Mouse (Mus musculus) midbrain, embryonic 16.5 days (tissue): ENCODE measurements around the gene Eif2ak3. TPM values are rescaled to one million over a fixed set of nuclear protein-coding genes. Genes with fewer than 3 reads are reported as not detected.

ENCODE experiments used
- ATAC-seq: fragments of 200-750 bp; cut with Nextera tagmentation; 2 replicates; pipeline ENCODE4 v1.8.0; 2017; ENCODE audit warnings: moderate TSS enrichment
- H3K27ac ChIP-seq: fragments of 300-500 bp; sonication (generic); 2 replicates; pipeline ENCODE4 v1.5.1; 2014; ENCODE audit warnings: mild to moderate bottlenecking, low read length, mixed read lengths
- H3K27me3 ChIP-seq: fragments of 300-500 bp; sonication (generic); 2 replicates; pipeline ENCODE4 v1.6.1; 2014; ENCODE audit warnings: low read depth, low read length, mixed read lengths; ENCODE audit not compliant: control insufficient read depth, insufficient read depth
- H3K36me3 ChIP-seq: fragments of 300-500 bp; sonication (generic); 2 replicates; pipeline ENCODE4 v1.6.1; 2014; ENCODE audit warnings: mild to moderate bottlenecking, low read length, moderate library complexity, mixed read lengths; ENCODE audit not compliant: control insufficient read depth, insufficient read depth
- H3K4me1 ChIP-seq: fragments of 300-500 bp; sonication (generic); 2 replicates; pipeline ENCODE4 v1.6.1; 2014; ENCODE audit warnings: mild to moderate bottlenecking, low read length, mixed read lengths; ENCODE audit not compliant: control insufficient read depth, insufficient read depth
- H3K4me2 ChIP-seq: fragments of 300-500 bp; sonication (generic); 2 replicates; pipeline ENCODE4 v1.6.1; 2014; ENCODE audit warnings: mild to moderate bottlenecking, low read length, mixed read lengths
- H3K4me3 ChIP-seq: fragments of 300-500 bp; sonication (generic); 2 replicates; pipeline ENCODE4 v1.5.1; 2014; ENCODE audit warnings: low read depth, mild to moderate bottlenecking, low read length, moderate library complexity, mixed read lengths
- H3K9ac ChIP-seq: fragments of 300-500 bp; sonication (generic); 2 replicates; pipeline ENCODE4 v1.6.1; 2014; ENCODE audit warnings: low read depth, low read length, mixed read lengths
- H3K9me3 ChIP-seq: fragments of 300-500 bp; sonication (generic); replicated peaks from 2 replicates; pipeline ENCODE4 v1.6.1; 2014; ENCODE audit warnings: mild to moderate bottlenecking, low read length, mixed read lengths; ENCODE audit not compliant: control insufficient read depth, poor library complexity, severe bottlenecking
- WGBS: fragments of 180-500 bp; shearing (Covaris S2); extraction: QIAGEN DNeasy Blood & Tissue Kit; methylation state at CpG from one replicate; pipeline ENCODE4 v1.1.7; 2014; 5-methylcytosine and 5-hydroxymethylcytosine counted together
- polyA plus RNA-seq: library from polyadenylated mRNA; unstranded; fragments of >200 nt; fragmentation: Nextera tagmentation; extraction: Ambion mirVana; gene quantifications from 2 replicates; pipeline ENCODE4 v1.2.1, GENCODE M21; 2015

The Eif2ak3 gene
- polyA plus RNA-seq, 1 experiment from 2014 or later: 12.5 TPM

- Histone ChIP-seq H3K4me2 (peak overlapping the region; percentile 77), H3K4me3 (peak overlapping the region; percentile 55), H3K27ac (peak overlapping the region; percentile 56), H3K9me3 (no peaks in the 10 kb centered on the region), H3K36me3 (no peaks in the 10 kb centered on the region), H3K9ac (peak overlapping the region; percentile 59), H3K27me3 (no peaks in the 10 kb centered on the region; the same call in 1 of the 2 replicates), H3K4me1 (no peaks in the 10 kb centered on the region)
- ATAC-seq: peak; percentile 95
- WGBS: 5% methylated on average over 23 of the region's 23 CpGs
Measured at GRCm38 (mm10) chr6:70824085-70824986, 20.0 kb upstream of the Eif2ak3 start.

- 51% methylated on average over 4 of the region's 4 CpGs for WGBS
- H3K4me1 ChIP-seq: no peaks in the 10 kb centered on the region
- H3K4me3 ChIP-seq: peak overlapping the region; percentile 55
- H3K27me3 ChIP-seq: no peaks in the 10 kb centered on the region; the same call in 1 of the 2 replicates
- H3K9me3 ChIP-seq: no peaks in the 10 kb centered on the region
- ATAC-seq: peak; percentile 38
- H3K9ac ChIP-seq: peak overlapping the region; percentile 59; the same call in 1 of the 2 replicates
- peak overlapping the region; percentile 56 for H3K27ac ChIP-seq
- peak overlapping the region; percentile 77 for H3K4me2 ChIP-seq
- H3K36me3 ChIP-seq: no peaks in the 10 kb centered on the region
Measured at GRCm38 (mm10) chr6:70824987-70825337, 19.4 kb upstream of the Eif2ak3 start.

- Histone ChIP-seq H3K9ac (no peak overlapping the region), H3K9me3 (no peaks in the 10 kb centered on the region), H3K27me3 (no peaks in the 10 kb centered on the region), H3K4me2 (no peak overlapping the region), H3K4me3 (no peak overlapping the region), H3K36me3 (no peaks in the 10 kb centered on the region), H3K4me1 (no peaks in the 10 kb centered on the region), H3K27ac (no peak overlapping the region)
- 59% methylated on average over 2 of the region's 2 CpGs for WGBS
- no peak for ATAC-seq
Measured at GRCm38 (mm10) chr6:70829451-70829850, 14.9 kb upstream of the Eif2ak3 start.

- Histone ChIP-seq H3K27me3 (no peaks in the 10 kb centered on the region), H3K27ac (no peak overlapping the region), H3K4me2 (no peak overlapping the region), H3K9me3 (no peaks in the 10 kb centered on the region), H3K9ac (no peak overlapping the region), H3K4me1 (no peaks in the 10 kb centered on the region), H3K4me3 (no peak overlapping the region), H3K36me3 (no peaks in the 10 kb centered on the region)
- ATAC-seq: no peak
- 87% methylated on average over 3 of the region's 3 CpGs for WGBS
Measured at GRCm38 (mm10) chr6:70830552-70830951, 13.8 kb upstream of the Eif2ak3 start.

DNA sequence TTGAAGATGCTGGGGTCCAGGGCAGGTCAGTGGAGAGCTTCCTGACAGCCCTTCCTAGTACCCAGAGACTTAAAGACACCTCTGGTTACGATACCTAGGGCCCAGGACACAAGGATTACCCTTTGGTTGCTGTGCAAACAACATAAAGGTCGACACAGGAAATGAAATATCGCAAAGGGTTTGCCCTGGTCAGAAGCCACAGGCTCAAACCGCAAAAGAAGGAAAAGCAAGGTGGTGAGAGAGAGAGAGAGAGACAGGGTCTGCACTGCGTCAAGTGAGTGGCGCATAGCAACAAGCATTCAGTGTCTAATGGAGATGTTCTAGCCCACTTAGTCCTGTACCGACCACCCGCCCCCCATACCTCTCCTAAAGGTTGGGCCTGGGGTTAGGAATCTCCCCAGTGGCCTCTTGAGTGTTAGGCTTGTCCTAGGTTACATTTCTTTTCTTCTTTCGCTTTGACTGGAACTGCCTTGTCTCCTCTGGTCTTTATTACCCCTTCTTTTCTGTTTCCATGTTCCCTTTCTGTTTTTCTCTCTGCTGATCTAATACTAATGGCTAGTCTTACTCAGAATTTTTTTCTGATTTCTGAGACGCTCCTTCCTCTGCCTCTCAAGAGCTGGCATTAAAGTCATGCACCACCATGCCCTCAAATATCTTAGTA, 13.0 kb upstream of the Eif2ak3 start:
- no peak for ATAC-seq
- Histone ChIP-seq H3K27me3 (no peaks in the 10 kb centered on the region), H3K27ac (no peak overlapping the region), H3K4me1 (no peaks in the 10 kb centered on the region), H3K9ac (no peak overlapping the region), H3K9me3 (no peaks in the 10 kb centered on the region), H3K36me3 (no peaks in the 10 kb centered on the region), H3K4me2 (no peak overlapping the region), H3K4me3 (no peak overlapping the region)
- WGBS: 82% methylated on average over 10 of the region's 10 CpGs

GRCm38 (mm10) chr6:70837297-70837696, 7.0 kb upstream of the Eif2ak3 start:
- no peaks in the 10 kb centered on the region for H3K27me3 ChIP-seq
- H3K4me2 ChIP-seq: no peak overlapping the region
- WGBS: 83% methylated on average over 2 of the region's 2 CpGs
- H3K9me3 ChIP-seq: no peaks in the 10 kb centered on the region
- H3K27ac ChIP-seq: no peak overlapping the region
- H3K9ac ChIP-seq: no peak overlapping the region
- no peak for ATAC-seq
- H3K36me3 ChIP-seq: no peaks in the 10 kb centered on the region
- H3K4me1 ChIP-seq: no peaks in the 10 kb centered on the region
- H3K4me3 ChIP-seq: no peak overlapping the region

DNA sequence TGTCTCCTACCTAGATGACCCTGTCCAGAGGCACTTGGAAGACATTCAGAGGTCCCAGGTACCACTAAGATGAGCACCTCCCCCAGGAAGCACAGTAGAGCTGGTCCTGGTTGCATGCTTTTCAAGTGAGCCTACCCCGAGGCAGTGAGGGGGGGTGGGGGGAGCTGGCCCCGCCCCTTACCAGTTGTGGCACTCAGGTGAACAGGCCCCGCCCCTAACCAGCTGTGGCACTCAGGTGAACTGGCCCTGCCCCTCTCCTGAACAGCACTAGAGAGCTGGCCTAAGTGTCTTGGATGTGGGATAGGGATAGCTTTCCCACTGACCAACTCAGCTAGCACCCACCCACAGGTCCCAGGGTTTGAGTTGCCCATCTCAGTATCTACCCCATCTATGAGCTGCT, 5.8 kb upstream of the Eif2ak3 start:
- 57% methylated on average over 3 of the region's 3 CpGs for WGBS
- H3K27me3 ChIP-seq: no peaks in the 10 kb centered on the region
- H3K9ac ChIP-seq: no peak overlapping the region
- ATAC-seq: no peak
- no peak overlapping the region for H3K27ac ChIP-seq
- no peak overlapping the region for H3K4me3 ChIP-seq
- no peak overlapping the region for H3K4me2 ChIP-seq
- no peaks in the 10 kb centered on the region for H3K9me3 ChIP-seq
- no peaks in the 10 kb centered on the region for H3K36me3 ChIP-seq
- no peaks in the 10 kb centered on the region for H3K4me1 ChIP-seq

DNA sequence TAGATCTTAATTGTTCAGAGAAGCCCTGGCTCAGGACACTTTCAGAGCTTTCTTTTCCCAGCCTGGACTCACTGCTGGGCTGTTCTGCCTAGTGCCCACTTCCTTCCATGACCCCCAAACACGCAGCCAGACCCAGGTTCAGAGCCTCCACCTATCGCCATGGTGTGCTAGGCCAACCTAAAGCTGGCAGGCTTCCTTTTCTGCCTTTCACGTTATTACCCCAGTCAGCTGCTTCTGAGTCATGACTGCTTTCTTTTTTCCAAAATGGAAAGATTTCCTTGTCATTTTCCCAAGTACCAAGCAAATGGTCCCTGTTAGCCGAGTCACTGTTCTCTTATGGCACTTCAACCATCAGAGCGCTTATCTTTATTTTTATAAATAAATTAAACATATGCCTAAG, 4.0 kb upstream of the Eif2ak3 start:
- WGBS: 73% methylated on average over 5 of the region's 5 CpGs

DNA sequence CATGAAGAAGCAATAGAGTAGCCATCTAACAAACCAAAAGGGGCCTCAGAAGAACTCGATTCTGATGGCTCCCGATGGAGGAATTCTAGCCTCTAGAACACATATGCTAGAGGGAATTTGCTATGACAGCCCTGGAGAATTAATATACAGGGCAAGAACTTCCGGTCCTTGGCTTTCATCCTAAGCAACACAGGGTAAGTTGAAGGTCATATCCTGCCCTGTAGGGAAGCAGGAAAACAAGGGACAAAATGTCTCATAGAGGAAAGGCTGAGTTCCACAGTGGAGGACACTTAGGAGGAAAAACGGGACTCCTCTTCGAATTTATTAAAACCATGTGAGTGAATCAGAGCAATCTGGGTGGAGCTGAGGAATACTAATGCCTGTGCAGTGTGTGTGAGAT, 1.3 kb upstream of the Eif2ak3 start:
- H3K4me2 ChIP-seq: peak overlapping the region; percentile 62; the same call in 1 of the 2 replicates
- no peaks in the 10 kb centered on the region for H3K9me3 ChIP-seq
- H3K4me3 ChIP-seq: no peak overlapping the region
- H3K27ac ChIP-seq: no peak overlapping the region
- H3K9ac ChIP-seq: no peak overlapping the region
- H3K27me3 ChIP-seq: no peaks in the 10 kb centered on the region
- no peaks in the 10 kb centered on the region for H3K36me3 ChIP-seq
- WGBS: 72% methylated on average over 5 of the region's 5 CpGs
- no peak for ATAC-seq
- H3K4me1 ChIP-seq: peaks cover 20% of the 10 kb centered on the region

More for the DNA sequence above, 4.0 kb upstream of the Eif2ak3 start:
- H3K9me3 ChIP-seq: no peaks in the 10 kb centered on the region
- no peak overlapping the region for H3K27ac ChIP-seq
- H3K4me3 ChIP-seq: no peak overlapping the region
- no peaks in the 10 kb centered on the region for H3K27me3 ChIP-seq
- no peaks in the 10 kb centered on the region; the same call in 1 of the 2 replicates for H3K4me1 ChIP-seq
- no peaks in the 10 kb centered on the region for H3K36me3 ChIP-seq
- H3K4me2 ChIP-seq: no peak overlapping the region
- no peak for ATAC-seq
- H3K9ac ChIP-seq: no peak overlapping the region
